Mouse (Mus musculus) embryo, embryonic 9.5 days (tissue): Measurements from ENCODE around the gene Tmem106a.
"Not testable (repeated sequence)": the region's sequence is repeated elsewhere in the genome, so short reads cannot be mapped to it uniquely, and the experiment has no call there.

ENCODE experiments used
- DNase-seq: peaks from one replicate; pipeline ENCODE4 v3.0.0-alpha.2; 2017; ENCODE audit errors: extremely low spot score

The Tmem106a gene

GRCm38 (mm10) chr11:101599156-101599555, 17.1 kb downstream of the Tmem106a start, which contains the start of gene Gm11634:
Gene Gm11634 (minus strand): TSS chr11:101599256.
- DNase-seq = no peak

- DNase-seq = peak; percentile 78
Observed at GRCm38 (mm10) chr11:101602491-101602890, 20.4 kb downstream of the Tmem106a start.

DNA sequence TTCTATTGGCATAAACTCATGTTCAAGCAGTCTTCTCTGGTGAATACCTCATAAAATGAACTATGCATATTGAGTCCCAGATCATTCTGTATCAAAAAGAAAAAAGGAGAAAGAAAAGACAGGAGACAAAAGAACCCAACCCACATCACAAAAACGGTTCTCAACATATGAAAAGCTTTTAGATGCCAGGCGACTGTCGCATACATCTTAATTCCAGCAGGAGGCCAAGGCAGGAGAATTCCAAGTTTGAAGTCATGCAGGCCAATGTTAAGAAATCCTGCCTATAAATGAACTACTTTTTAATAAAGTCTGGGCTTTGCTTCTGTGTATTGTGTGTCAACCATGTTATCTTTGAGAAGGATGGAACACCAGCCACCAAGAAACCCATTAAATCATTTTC, 22.1 kb downstream of the Tmem106a start:
- DNase-seq = no peak

GRCm38 (mm10) chr11:101604531-101605453, 22.8 kb downstream of the Tmem106a start:
- DNase-seq = peak; percentile 91

DNA sequence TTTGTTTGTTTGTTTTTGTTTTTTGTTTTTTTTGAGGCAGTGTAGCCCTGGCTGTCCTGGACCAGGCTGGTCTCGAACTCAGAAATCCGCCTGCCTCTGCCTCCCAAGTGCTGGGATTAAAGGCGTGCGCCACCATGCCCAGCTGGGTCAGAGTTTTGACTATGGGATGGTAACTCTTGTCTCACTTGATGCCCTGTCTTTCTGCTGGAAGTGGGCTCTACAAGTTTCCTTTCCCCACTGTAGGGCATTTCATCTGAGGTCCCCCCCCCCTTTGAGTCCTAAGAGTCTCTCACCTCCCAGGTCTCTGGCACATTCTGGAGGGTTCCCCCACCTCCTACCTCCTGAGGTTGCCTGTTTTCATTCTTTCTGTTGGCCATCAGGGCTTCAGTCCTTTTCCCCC, 25.1 kb downstream of the Tmem106a start:
- DNase-seq = not testable (repeated sequence)

DNA sequence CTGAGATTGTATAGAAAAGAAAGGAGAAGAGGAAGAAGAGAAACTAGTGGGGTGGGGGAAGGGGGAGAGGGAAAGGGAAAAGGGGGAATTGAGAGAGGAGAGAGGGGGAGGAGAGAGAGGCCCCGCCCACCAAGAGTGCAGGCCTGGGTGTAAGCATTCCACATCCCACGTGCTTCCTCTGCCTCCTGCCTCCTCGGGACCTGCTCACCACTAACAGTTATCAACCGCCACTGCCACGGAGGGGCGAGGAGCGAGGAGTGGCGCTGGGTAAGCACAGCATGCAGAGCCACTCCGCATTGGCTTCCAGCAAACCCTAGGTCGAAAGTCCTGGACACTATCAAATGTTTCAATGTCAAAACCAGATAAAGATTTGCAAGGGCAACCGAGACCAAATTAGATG, 28.4 kb downstream of the Tmem106a start:
- no peak for DNase-seq

DNA sequence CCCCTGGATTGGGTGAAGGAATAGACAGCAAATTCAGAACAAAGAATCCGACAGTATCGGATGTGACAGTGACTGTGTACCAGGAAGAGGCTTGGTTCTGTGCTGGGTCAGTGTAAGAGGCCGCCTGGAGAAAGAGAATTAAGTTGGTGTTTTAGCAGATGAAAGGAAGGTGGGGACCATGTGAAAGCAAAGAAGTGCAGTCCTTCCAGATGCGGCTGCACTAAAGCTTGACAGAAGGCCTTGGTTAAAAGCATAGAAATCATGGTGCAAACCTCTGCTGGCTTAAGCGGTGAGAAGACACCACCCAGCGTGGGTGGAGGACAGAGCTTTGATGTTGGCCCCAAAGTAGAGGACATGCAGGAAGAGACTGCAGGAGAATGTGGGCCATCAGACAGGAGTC, 31.6 kb downstream of the Tmem106a start:
- no peak for DNase-seq

DNA sequence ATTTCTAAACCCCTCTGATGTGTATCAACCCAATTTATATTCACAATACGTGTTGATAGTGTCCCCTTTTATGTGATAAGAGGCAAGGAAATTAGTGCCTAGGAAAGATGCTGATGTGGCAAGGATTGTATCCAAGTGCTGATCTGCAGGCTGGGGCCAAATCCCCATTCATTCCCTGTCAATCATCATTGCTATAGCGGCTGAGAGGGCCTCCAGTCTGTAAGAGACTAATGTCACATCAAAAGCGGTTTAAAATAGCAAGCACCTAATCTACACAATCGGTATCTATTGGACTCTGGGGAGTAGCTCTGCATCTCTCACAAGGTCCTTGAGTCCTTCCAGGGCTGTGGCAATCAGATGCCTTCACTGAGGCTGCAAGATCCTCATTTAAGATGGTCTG, 32.1 kb downstream of the Tmem106a start:
- DNase-seq = no peak

DNA sequence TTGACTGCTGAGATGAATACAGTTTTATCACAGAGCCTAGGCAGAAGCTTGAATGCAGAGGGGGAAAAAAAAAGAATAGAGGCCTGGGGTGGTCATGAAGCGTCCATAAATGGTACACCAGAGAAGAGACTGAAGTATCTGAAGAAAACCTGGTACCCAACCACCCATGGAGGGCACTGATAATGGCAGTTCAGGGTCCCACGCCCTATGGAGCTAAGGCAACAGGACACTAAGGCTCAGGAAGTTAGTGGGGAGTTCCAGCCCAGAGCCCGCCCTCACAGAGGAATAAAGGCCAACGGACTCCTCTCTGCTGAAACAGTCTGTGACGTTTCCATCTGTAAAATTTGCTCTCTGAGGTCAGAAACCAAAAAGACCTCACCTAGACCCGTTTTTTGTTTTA, 33.3 kb downstream of the Tmem106a start:
- DNase-seq = no peak

GRCm38 (mm10) chr11:101616104-101616503, 34.1 kb downstream of the Tmem106a start:
- DNase-seq = no peak

DNA sequence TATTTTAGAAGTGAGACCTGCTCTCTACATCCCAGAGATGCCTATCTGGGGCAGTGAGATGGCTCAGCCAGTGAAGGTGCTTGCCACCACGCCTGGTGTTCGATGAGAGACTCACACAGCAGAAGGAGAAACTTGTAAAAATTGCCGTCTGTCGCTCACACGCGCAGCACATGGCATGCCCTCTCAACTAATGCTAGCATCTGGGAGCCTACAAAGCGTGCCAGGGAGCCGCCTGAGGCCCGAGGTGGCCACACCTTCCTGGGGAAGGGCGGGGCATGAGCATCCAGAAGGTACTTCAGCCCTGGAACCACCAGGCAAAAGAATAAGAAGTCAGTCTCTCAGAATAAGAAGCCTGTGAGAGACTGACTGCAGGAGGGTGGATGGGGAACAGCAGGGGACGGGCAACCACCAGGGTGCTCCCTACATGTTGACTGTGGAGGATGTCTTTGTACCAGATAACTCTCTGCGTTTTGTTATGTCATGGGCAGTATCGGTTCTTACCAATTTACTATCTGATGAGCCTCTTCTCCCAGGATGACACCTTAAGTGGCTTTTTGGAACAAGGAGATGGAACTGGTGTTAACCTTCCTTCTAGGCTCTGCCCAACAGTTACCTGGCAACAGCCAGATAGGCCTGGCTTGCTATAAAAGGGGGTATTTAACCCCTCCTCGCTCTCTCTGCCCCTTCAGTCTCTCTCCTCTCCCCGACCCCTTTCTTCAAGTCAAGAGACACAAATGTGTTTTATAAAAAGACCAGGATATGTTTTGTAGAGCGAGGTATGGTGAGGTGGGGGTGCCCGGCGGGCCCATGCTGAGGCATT, 35.1 kb downstream of the Tmem106a start:
- DNase-seq = peak; percentile 27

DNA sequence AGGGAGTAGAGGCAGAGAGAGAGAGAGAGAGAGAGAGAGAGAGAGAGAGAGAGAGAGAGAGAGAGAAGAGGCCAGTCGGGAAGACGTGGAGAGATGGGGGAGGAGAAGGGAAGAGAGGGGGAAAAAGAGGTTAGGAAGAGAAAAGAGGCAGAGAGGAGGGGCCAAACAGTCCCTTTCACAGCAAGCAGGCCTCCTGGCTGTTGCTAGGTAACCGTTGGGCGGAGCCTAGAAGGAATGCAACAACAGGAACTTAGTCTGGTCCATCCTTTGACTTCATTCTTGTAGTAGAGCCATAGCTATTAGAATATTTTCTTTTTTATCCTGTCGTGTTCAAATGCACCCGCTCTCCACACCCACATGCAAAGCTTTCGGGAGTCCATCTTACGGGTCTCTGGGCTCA, 35.8 kb downstream of the Tmem106a start:
- peak; percentile 81 for DNase-seq

DNA sequence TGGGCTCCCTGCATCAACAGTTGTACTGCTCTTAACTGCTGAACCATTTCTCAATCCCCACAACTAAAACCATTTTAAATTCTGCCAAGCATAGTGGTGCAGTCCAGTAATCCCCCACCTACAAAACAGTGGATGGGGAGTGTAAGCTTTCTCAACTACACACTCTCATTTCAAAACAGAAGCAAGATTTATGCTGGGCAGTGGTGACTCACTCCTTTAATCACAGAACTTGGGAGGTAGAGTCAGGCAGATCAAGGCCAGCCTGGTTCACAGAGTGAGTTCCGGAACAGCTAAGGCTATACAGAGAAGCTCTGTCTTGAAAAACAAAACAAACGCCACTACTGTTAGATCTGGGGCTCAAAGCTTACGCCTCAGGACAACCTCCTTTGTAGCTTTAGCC, 36.6 kb downstream of the Tmem106a start:
- no peak for DNase-seq

- DNase-seq = not testable (repeated sequence)
Observed at GRCm38 (mm10) chr11:101620022-101620655, 38.1 kb downstream of the Tmem106a start.

- no peak for DNase-seq
Observed at GRCm38 (mm10) chr11:101626649-101626994, 44.6 kb downstream of the Tmem106a start.

- peak; percentile 92 for DNase-seq
Observed at GRCm38 (mm10) chr11:101626995-101627856, 45.2 kb downstream of the Tmem106a start, which contains the start of gene Rdm1. Gene Rdm1 (plus strand): TSS chr11:101627195.

DNA sequence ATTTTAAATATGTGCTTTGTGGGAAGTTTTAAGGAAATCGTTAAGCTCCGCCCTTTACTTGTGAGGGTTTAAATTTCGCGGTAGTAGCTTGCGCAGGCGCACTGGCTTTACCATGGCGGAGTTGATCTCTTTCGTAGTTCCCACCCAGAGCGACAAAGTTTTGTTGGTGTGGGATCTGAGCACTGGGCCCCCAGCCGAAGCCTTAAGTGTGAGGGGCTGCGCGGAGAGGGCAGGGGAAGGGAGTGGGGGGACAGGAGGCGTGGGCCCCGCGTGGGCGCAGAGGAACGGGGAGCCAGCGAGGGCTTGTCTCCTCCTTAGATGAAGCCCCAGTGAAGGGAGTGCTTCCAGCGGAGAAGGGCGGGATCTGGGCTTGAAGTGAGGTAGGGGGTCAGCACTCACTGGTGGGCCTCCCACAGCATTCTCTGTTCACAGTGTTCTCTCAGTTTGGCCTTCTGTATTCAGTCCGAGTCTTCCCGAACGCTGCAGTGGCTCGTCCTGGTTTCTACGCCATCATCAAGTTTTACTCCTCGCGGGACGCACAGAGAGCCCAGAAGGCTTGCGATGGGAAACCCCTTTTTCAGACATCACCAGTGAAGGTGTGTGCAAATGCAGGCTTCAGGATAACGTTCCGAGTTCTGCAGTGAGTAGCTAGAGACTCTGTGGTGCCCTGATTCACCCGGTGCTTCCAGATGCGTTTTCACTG, 46.0 kb downstream of the Tmem106a start:
- DNase-seq = peak; percentile 92

- DNase-seq = not testable (repeated sequence)
Observed at GRCm38 (mm10) chr11:101628733-101629417, 46.8 kb downstream of the Tmem106a start.

DNA sequence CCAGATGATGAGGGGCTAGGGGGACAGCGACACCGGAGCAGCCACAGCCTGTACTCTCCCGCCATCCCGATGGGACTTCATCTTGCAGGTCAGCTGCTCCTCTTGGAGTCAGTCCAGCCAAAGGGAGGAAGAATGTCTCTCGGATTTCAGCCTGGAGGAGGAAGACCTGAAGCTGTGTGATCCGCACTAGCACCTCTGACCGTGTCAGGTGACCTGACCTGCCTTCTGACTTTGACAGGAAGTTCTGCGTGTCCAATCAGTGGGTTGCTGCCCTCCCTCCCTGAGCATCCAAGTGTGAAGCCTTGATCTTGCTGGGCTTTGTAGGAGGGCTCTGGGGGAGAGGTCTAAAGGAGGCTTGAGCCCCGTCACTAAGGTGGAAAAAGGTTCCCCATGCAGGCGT, 53.6 kb downstream of the Tmem106a start:
- DNase-seq = no peak

DNA sequence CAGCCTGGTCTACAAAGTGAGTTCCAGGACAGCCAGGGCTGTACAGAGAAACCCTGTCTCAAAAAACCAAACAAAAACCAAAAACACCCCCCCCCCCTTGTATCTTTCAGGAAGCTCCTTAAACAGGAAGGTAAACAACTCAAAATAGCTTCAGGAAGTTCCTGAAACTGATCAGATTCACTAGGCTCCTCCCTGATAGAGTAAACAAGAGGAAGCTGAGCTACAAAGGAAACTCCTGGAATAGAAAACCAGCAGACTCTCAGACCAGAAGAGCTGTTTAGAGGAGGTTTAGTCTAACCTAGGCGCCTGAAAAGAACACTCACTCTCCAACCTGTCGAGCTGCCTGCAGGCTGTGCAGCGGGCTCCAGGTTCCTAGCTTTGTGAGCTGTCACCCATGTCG, 57.7 kb downstream of the Tmem106a start:
- no peak for DNase-seq
